Mouse (Mus musculus): Measurements from ENCODE around the gene Lrrc43.

The Lrrc43 gene

GRCm38 (mm10) chr5:123521621-123522020 is 32.5 kb downstream of the Lrrc43 start:
- no peak for DNase-seq

- no peak for DNase-seq
These were observed 33.1 kb downstream of the Lrrc43 start for GRCm38 (mm10) chr5:123522166-123522565.

- DNase-seq = peak; percentile 99
These were observed 34.7 kb downstream of the Lrrc43 start, which contains the start of gene Diablo for GRCm38 (mm10) chr5:123523692-123524392. TSS of gene Diablo (minus strand) at chr5:123524176.

GRCm38 (mm10) chr5:123524393-123524750 is 35.3 kb downstream of the Lrrc43 start:
- DNase-seq = no peak

GRCm38 (mm10) chr5:123525281-123525680 is 36.2 kb downstream of the Lrrc43 start, which contains the start of gene Gm49027:
TSS of gene Gm49027 (minus strand) at chr5:123525488.
- DNase-seq = no peak

GRCm38 (mm10) chr5:123525916-123526495 is 36.9 kb downstream of the Lrrc43 start:
- no peak for DNase-seq

- DNase-seq = no peak
These were observed 39.5 kb downstream of the Lrrc43 start for GRCm38 (mm10) chr5:123528641-123529040.

GRCm38 (mm10) chr5:123530056-123530455 is 41.0 kb downstream of the Lrrc43 start:
- DNase-seq = no peak

GRCm38 (mm10) chr5:123533801-123534200 is 44.7 kb downstream of the Lrrc43 start:
- no peak for DNase-seq

- no peak for DNase-seq
These were observed 66.6 kb downstream of the Lrrc43 start for GRCm38 (mm10) chr5:123555693-123556092.

GRCm38 (mm10) chr5:123556451-123556850 is 67.3 kb downstream of the Lrrc43 start:
- DNase-seq = no peak

Data from thymus, postnatal 25 days (tissue).